Mouse (Mus musculus): ENCODE measurements at regions not wholly inside any gene's neighbourhood (a gene's known extent, or its start where the extent isn't known, plus 50 kb on each side); places are given as distances from the start of the nearest gene placed in this dataset.

DNA sequence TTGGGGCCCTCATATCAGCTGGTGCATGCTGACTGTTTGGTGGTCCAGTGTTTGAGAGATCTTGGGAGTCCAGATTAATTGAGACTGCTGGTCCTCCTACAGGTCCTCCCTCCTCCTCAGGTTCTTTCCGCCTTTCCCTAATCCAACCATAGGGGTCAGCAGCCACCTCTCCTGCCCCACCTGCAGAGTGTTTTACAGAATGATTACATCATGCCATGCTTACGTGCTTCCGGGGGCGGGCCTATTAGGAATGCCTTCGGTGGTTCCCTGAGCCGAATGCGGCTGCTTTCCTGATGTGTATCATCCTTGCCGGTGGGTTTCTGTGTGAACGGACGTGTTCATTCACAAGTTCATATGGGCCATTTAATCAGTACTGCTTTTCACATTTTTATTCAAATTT lies 237.8 kb upstream of the Cntnap4 start:
- H3K9ac ChIP-seq (ENCODE audit: low read depth, low read length), result no peak overlapping the region
- no peak overlapping the region for H3K4me3 ChIP-seq (ENCODE audit: low read length)
- WGBS, result 80% methylated on average over 10 of the region's 10 CpGs
- H3K27me3 ChIP-seq (ENCODE audit: control insufficient read depth, insufficient read depth, low read length), result no peaks in the 10 kb centered on the region
- no peaks in the 10 kb centered on the region for H3K9me3 ChIP-seq (ENCODE audit: control insufficient read depth, low read length)
- H3K27ac ChIP-seq (ENCODE audit: low read depth, low read length), result no peak overlapping the region
- H3K4me1 ChIP-seq (ENCODE audit: control insufficient read depth, insufficient read depth, low read length), result no peaks in the 10 kb centered on the region
- no peaks in the 10 kb centered on the region for H3K36me3 ChIP-seq (ENCODE audit: control insufficient read depth, insufficient read depth, low read length)
- no peak overlapping the region for H3K4me2 ChIP-seq (replicated peaks; ENCODE audit: low read depth, low read length)
- ATAC-seq (ENCODE audit: low FRiP score, low TSS enrichment), result no peak

DNA sequence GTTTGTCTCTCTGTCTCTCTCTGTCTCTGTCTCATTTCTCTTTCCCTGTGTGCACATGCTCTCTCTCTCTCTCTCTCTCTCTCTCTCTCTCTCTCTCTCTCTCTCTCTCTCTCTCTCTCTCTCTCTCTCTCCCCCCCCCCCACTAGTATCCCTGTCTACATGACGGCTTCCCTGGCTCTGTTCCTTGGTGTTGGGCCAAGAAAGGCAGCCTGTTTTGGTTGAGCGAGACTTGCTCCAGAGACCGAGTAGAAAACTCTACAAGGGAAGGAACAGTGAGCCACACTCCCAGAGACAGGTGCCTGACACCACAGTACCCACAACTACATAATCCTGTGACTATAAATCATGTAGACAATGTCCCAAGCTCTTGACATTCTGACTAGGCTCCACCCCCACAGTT lies 260.0 kb upstream of the Cntnap4 start:
- no peak for ATAC-seq (ENCODE audit: low FRiP score, low TSS enrichment)
- WGBS, result 75% methylated on average over 3 of the region's 3 CpGs
- H3K4me3 ChIP-seq (ENCODE audit: low read length), result no peak overlapping the region
- no peaks in the 10 kb centered on the region for H3K27me3 ChIP-seq (ENCODE audit: control insufficient read depth, insufficient read depth, low read length)
- no peaks in the 10 kb centered on the region for H3K36me3 ChIP-seq (ENCODE audit: control insufficient read depth, insufficient read depth, low read length)
- no peak overlapping the region for H3K9ac ChIP-seq (ENCODE audit: low read depth, low read length)
- H3K4me1 ChIP-seq (ENCODE audit: control insufficient read depth, insufficient read depth, low read length), result no peaks in the 10 kb centered on the region
- H3K9me3 ChIP-seq (ENCODE audit: control insufficient read depth, low read length), result no peaks in the 10 kb centered on the region
- no peak overlapping the region for H3K4me2 ChIP-seq (replicated peaks; ENCODE audit: low read depth, low read length)
- H3K27ac ChIP-seq (ENCODE audit: low read depth, low read length), result no peak overlapping the region

DNA sequence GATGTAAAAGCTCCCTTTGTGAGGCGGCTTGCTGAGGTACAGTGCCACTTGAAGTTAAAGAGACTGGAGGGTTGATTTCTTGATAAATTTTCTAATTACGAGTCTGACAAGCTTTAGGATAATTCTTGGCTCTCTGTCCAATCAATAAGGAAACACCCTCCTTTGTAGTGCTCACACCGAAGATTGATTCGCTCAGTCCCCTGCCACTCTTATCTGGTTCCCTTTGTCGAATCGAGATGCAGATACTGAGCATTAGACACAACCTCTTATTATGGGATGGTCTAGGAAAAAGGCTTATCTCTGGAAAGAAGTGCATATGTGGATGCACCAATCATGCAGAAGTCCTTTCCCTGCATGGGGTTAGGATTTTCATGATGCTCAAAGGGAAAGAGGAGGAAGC lies 261.5 kb upstream of the Cntnap4 start:
- Histone ChIP-seq H3K27ac (ENCODE audit: low read depth, low read length) (no peak overlapping the region), H3K4me1 (ENCODE audit: control insufficient read depth, insufficient read depth, low read length) (no peaks in the 10 kb centered on the region), H3K27me3 (ENCODE audit: control insufficient read depth, insufficient read depth, low read length) (no peaks in the 10 kb centered on the region), H3K36me3 (ENCODE audit: control insufficient read depth, insufficient read depth, low read length) (no peaks in the 10 kb centered on the region), H3K9me3 (ENCODE audit: control insufficient read depth, low read length) (no peaks in the 10 kb centered on the region), H3K9ac (ENCODE audit: low read depth, low read length) (no peak overlapping the region), H3K4me3 (ENCODE audit: low read length) (no peak overlapping the region), H3K4me2 (replicated peaks; ENCODE audit: low read depth, low read length) (no peak overlapping the region)
- no peak for ATAC-seq (ENCODE audit: low FRiP score, low TSS enrichment)
- 91% methylated on average over 6 of the region's 6 CpGs for WGBS

DNA sequence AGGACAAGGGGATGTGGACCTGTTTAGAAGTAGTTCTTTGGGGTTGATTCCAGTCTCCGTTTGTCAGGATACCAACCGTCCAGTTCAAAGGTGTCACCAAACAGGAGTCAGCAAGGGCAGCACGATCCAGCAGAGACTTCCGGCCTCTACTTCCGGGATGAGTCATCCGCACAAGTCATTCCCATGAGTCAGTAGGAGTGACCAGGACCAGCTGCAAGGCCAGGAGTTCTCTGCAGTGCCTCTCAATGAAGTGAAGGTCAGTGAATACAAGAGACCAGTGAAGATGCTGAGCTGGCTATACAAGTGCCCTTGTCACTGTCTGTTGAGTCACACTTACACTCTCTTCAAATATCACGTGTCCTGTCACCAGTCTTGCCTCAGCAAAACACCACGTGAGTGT lies 272.8 kb upstream of the Cntnap4 start:
- Histone ChIP-seq H3K27ac (ENCODE audit: low read depth, low read length) (no peak overlapping the region), H3K4me2 (replicated peaks; ENCODE audit: low read depth, low read length) (no peak overlapping the region), H3K4me3 (ENCODE audit: low read length) (no peak overlapping the region), H3K9ac (ENCODE audit: low read depth, low read length) (no peak overlapping the region), H3K36me3 (ENCODE audit: control insufficient read depth, insufficient read depth, low read length) (no peaks in the 10 kb centered on the region), H3K4me1 (ENCODE audit: control insufficient read depth, insufficient read depth, low read length) (no peaks in the 10 kb centered on the region), H3K9me3 (ENCODE audit: control insufficient read depth, low read length) (no peaks in the 10 kb centered on the region), H3K27me3 (ENCODE audit: control insufficient read depth, insufficient read depth, low read length) (no peaks in the 10 kb centered on the region)
- no peak for ATAC-seq (ENCODE audit: low FRiP score, low TSS enrichment)
- 85% methylated on average over 8 of the region's 8 CpGs for WGBS

DNA sequence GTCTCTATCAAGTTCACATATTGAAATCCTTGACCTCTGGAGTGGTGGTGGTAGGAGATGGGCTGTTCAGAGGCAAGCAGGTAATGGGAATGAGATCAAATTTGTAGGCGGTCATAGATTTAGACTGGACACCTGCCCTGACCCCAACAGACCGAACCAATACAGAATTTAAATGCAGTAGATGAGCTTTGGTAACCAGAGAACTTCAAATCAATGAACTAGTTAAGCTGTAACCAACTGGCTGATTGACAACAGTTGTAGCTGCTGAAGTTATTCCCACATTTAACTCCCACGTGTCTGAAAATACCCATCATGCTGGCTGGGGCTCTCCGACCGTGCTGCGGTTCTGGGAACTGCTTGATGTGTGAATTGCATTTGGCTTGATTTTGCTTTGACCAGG lies 268.5 kb upstream of the Gm6793 start:
- 81% methylated on average over 6 of the region's 6 CpGs for WGBS
- H3K27ac ChIP-seq (ENCODE audit: low read depth, low read length), result no peak overlapping the region

DNA sequence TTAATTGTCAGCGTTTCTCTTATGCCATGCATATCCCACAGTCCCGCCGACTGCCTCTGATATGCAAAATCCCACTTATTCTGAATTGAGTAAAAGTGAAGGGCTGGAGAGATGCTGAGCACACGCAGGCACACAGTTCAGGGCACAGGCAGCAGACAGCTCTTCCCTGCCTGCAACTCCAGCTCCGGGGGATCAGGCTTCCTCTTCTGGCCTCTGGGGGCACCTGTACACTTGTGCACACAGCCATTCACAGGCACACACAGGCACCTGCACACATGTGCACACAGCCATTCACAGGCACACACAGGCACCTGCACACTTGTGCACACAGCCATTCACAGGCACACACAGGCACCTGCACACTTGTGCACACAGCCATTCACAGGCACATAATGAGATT lies 254.8 kb upstream of the Gm6793 start:
- H3K27ac ChIP-seq (ENCODE audit: low read depth, low read length), result no peak overlapping the region
- H3K4me2 ChIP-seq (replicated peaks; ENCODE audit: low read depth, low read length), result no peak overlapping the region
- H3K36me3 ChIP-seq (ENCODE audit: control insufficient read depth, insufficient read depth, low read length), result no peaks in the 10 kb centered on the region
- ATAC-seq (ENCODE audit: low FRiP score, low TSS enrichment), result no peak
- 60% methylated on average over 5 of the region's 5 CpGs for WGBS
- H3K9ac ChIP-seq (ENCODE audit: low read depth, low read length), result no peak overlapping the region
- H3K4me1 ChIP-seq (ENCODE audit: control insufficient read depth, insufficient read depth, low read length), result no peaks in the 10 kb centered on the region
- H3K4me3 ChIP-seq (ENCODE audit: low read length), result no peak overlapping the region
- no peaks in the 10 kb centered on the region for H3K9me3 ChIP-seq (ENCODE audit: control insufficient read depth, low read length)
- no peaks in the 10 kb centered on the region for H3K27me3 ChIP-seq (ENCODE audit: control insufficient read depth, insufficient read depth, low read length)

More for the DNA sequence above, 268.5 kb upstream of the Gm6793 start:
- Histone ChIP-seq H3K9ac (ENCODE audit: low read depth, low read length) (no peak overlapping the region), H3K4me3 (ENCODE audit: low read length) (no peak overlapping the region), H3K9me3 (ENCODE audit: control insufficient read depth, low read length) (no peaks in the 10 kb centered on the region), H3K36me3 (ENCODE audit: control insufficient read depth, insufficient read depth, low read length) (no peaks in the 10 kb centered on the region), H3K4me2 (replicated peaks; ENCODE audit: low read depth, low read length) (no peak overlapping the region), H3K4me1 (ENCODE audit: control insufficient read depth, insufficient read depth, low read length) (no peaks in the 10 kb centered on the region), H3K27me3 (ENCODE audit: control insufficient read depth, insufficient read depth, low read length) (no peaks in the 10 kb centered on the region)
- no peak for ATAC-seq (ENCODE audit: low FRiP score, low TSS enrichment)

DNA sequence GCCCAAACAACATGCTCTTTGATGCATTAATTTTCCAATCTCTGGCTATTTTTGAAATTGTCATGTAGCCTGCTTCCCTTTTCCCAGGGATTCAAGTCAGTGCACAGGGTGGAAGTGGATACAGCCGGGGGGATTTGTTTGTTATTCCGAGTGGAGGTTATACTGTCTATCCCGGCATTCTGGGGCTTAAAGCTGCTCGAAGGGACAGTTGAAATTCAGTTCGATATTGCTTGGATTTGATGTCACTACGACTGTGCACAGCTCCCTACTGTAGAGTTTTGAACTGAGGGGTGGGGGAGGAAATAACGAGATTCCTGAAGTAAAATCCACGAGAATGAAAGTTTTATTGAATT lies 254.4 kb upstream of the Gm6793 start:
- Histone ChIP-seq H3K9ac (ENCODE audit: low read depth, low read length) (no peak overlapping the region), H3K9me3 (ENCODE audit: control insufficient read depth, low read length) (no peaks in the 10 kb centered on the region), H3K36me3 (ENCODE audit: control insufficient read depth, insufficient read depth, low read length) (no peaks in the 10 kb centered on the region), H3K4me2 (replicated peaks; ENCODE audit: low read depth, low read length) (no peak overlapping the region), H3K4me1 (ENCODE audit: control insufficient read depth, insufficient read depth, low read length) (no peaks in the 10 kb centered on the region), H3K27ac (ENCODE audit: low read depth, low read length) (no peak overlapping the region), H3K4me3 (ENCODE audit: low read length) (no peak overlapping the region), H3K27me3 (ENCODE audit: control insufficient read depth, insufficient read depth, low read length) (no peaks in the 10 kb centered on the region)
- ATAC-seq (ENCODE audit: low FRiP score, low TSS enrichment), result no peak
- 64% methylated on average over 8 of the region's 8 CpGs for WGBS

DNA sequence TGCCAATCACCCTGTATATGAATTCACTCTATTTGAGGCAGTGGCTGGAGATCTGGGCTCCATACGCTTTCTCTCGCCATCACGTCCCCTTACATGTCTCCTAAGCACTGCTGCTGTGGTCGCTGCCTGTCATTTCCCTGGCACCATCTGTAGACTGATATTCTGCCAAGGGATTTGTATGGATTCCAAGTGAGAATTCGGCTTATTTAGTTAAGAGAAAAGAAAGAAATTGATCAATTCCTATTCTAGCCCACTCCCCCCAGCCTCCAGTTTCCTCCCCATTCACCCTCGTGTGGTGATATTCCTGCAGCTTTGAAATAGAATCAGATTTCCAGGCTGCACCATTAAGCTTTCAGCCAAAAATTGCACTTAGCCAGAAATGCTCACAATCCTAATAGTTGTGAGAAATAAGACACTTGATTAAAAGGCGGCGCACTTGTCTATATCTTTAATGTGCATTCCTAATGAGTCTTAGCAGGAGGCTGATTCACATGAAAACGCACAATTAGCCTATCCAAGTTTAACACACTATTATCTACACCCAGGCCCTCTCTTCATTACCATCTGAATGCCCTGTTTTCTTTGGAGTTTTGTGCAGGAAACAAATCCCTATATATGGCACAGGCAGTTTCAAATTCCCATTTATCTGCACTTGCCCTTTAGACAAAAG lies 253.8 kb upstream of the Gm6793 start:
- H3K9me3 ChIP-seq (ENCODE audit: control insufficient read depth, low read length), result no peaks in the 10 kb centered on the region
- H3K4me2 ChIP-seq (replicated peaks; ENCODE audit: low read depth, low read length), result no peak overlapping the region
- WGBS, result 72% methylated on average over 9 of the region's 9 CpGs
- H3K4me1 ChIP-seq (ENCODE audit: control insufficient read depth, insufficient read depth, low read length), result no peaks in the 10 kb centered on the region
- H3K9ac ChIP-seq (ENCODE audit: low read depth, low read length), result no peak overlapping the region
- no peak overlapping the region for H3K27ac ChIP-seq (ENCODE audit: low read depth, low read length)
- H3K4me3 ChIP-seq (ENCODE audit: low read length), result no peak overlapping the region
- no peaks in the 10 kb centered on the region for H3K36me3 ChIP-seq (ENCODE audit: control insufficient read depth, insufficient read depth, low read length)
- ATAC-seq (ENCODE audit: low FRiP score, low TSS enrichment), result no peak
- H3K27me3 ChIP-seq (ENCODE audit: control insufficient read depth, insufficient read depth, low read length), result no peaks in the 10 kb centered on the region

DNA sequence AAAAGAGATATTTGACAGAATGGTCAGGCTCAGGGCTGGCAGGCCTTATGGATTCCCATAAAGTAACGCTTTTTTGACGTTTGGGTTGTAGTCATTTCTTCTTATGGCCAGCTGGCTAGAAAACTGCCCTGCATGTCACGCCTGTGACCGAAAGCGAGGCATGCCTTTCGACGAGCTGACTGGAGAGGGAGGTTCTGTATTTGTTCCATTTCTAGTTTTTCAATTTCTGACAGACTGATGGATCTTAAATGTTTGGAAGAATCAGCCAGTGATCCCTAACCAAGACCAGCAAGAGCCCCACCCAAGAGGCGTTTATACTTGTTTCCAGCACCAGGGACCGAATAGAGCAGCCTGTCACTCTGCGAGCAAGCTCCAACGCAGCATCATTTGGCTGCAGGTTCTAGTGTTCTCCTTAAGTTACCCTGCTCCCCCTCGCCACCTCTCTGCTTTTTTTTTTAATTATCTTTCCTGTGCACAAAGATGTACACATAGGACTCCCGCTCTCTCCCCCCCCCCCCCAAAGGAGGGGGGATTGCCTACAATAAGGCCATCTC lies 243.2 kb upstream of the Gm6793 start:
- Histone ChIP-seq H3K4me2 (replicated peaks; ENCODE audit: low read depth, low read length) (0 out of 2 replicates have a peak overlapping the region, but pooled peaks have one; percentile 12), H3K36me3 (ENCODE audit: control insufficient read depth, insufficient read depth, low read length) (no peaks in the 10 kb centered on the region), H3K9me3 (ENCODE audit: control insufficient read depth, low read length) (no peaks in the 10 kb centered on the region), H3K27me3 (ENCODE audit: control insufficient read depth, insufficient read depth, low read length) (no peaks in the 10 kb centered on the region), H3K27ac (ENCODE audit: low read depth, low read length) (no peak overlapping the region), H3K4me3 (ENCODE audit: low read length) (no peak overlapping the region), H3K9ac (ENCODE audit: low read depth, low read length) (no peak overlapping the region), H3K4me1 (ENCODE audit: control insufficient read depth, insufficient read depth, low read length) (no peaks in the 10 kb centered on the region)
- no peak for ATAC-seq (ENCODE audit: low FRiP score, low TSS enrichment)
- WGBS, result 46% methylated on average over 13 of the region's 13 CpGs

All from kidney, embryonic 14.5 days (tissue).